Mouse (Mus musculus) adrenal gland, postnatal 36 days (tissue): ENCODE measurements around the gene Styx. TPM values are rescaled to one million over a fixed set of nuclear protein-coding genes. Genes with fewer than 3 reads are reported as not detected.
"Not testable (repeated sequence)": the region's sequence is repeated elsewhere in the genome, so short reads cannot be mapped to it uniquely, and the experiment has no call there.

Experiments used
- DNase-seq, 2 experiments: peaks; one replicate each; pipeline ENCODE4 v3.0.0; 2021; ENCODE audit warnings: mixed read lengths in 1 of 2
- total RNA-seq, 2 experiments: library from RNA; stranded (reverse); gene quantifications; 2 replicates each; pipeline ENCODE4 v1.2.3; 2021

The Styx gene
- total RNA-seq, 2 experiments from 2014 or later: 25.2 to 29.8 TPM

GRCm38 (mm10) chr14:45364211-45365195 is 13.6 kb downstream of the Styx start:
- DNase-seq: peak; percentile 15 to 63

- no peak for DNase-seq
Observed at GRCm38 (mm10) chr14:45365196-45365587, 14.3 kb downstream of the Styx start.

GRCm38 (mm10) chr14:45378771-45379170 is 27.9 kb downstream of the Styx start:
- DNase-seq: no peak

- DNase-seq: no peak
Observed at GRCm38 (mm10) chr14:45380756-45381155, 29.9 kb downstream of the Styx start.

- DNase-seq: no peak
Observed at GRCm38 (mm10) chr14:45382912-45383311, 32.0 kb downstream of the Styx start.

- DNase-seq: no peak
Observed at GRCm38 (mm10) chr14:45385596-45385995, 34.7 kb downstream of the Styx start.

GRCm38 (mm10) chr14:45387480-45387879 is 36.6 kb downstream of the Styx start:
- DNase-seq: no peak

- peak; percentile 97 to 99 for DNase-seq
Observed at GRCm38 (mm10) chr14:45388345-45389181, 37.7 kb downstream of the Styx start.

- no peak for DNase-seq
Observed at GRCm38 (mm10) chr14:45389194-45389593, 38.3 kb downstream of the Styx start.

- peak; percentile 9 to 14 for DNase-seq
Observed at GRCm38 (mm10) chr14:45399836-45400235, 48.9 kb downstream of the Styx start.

- DNase-seq: no peak
Observed at GRCm38 (mm10) chr14:45403651-45404050, 52.8 kb downstream of the Styx start.

- DNase-seq: not testable (repeated sequence)
Observed at GRCm38 (mm10) chr14:45404813-45405212, 53.9 kb downstream of the Styx start, which contains the start of gene Gnpnat1. Gnpnat1 (minus strand) TSS chr14:45404913.

- no peak for DNase-seq
Observed at GRCm38 (mm10) chr14:45416265-45416664, 65.4 kb downstream of the Styx start.

GRCm38 (mm10) chr14:45418553-45418952 is 67.7 kb downstream of the Styx start:
- no peak for DNase-seq

GRCm38 (mm10) chr14:45419323-45419722 is 68.4 kb downstream of the Styx start:
- no peak for DNase-seq

- peak; percentile 25 to 51 for DNase-seq
Observed at GRCm38 (mm10) chr14:45422371-45422770, 71.5 kb downstream of the Styx start.

GRCm38 (mm10) chr14:45423220-45423619 is 72.3 kb downstream of the Styx start:
- peak in 1 of 2 experiments; percentile 33 for DNase-seq

GRCm38 (mm10) chr14:45430066-45430842 is 79.4 kb downstream of the Styx start:
- no peak for DNase-seq

GRCm38 (mm10) chr14:45432003-45432402 is 81.1 kb downstream of the Styx start:
- no peak for DNase-seq

- no peak for DNase-seq
Observed at GRCm38 (mm10) chr14:45434220-45434619, 83.3 kb downstream of the Styx start.

- no peak for DNase-seq
Observed at GRCm38 (mm10) chr14:45438250-45438930, 87.5 kb downstream of the Styx start.
